Mouse (Mus musculus) midbrain, embryonic 13.5 days (tissue): ENCODE results near the gene Gpr160. TPM values are rescaled to one million over a fixed set of nuclear protein-coding genes. Genes with fewer than 3 reads are reported as not detected.

Experiments used
- ATAC-seq: fragments of 200-750 bp; cut with Nextera tagmentation; 2 replicates; pipeline ENCODE4 v1.8.0; 2017; ENCODE audit warnings: mild to moderate bottlenecking, moderate TSS enrichment, moderate library complexity
- H3K27ac ChIP-seq: fragments of 300-500 bp; sonication (generic); 2 replicates; pipeline ENCODE4 v1.5.1; 2015; ENCODE audit warnings: inconsistent platforms, mild to moderate bottlenecking, moderate library complexity
- H3K27me3 ChIP-seq: fragments of 300-500 bp; sonication (generic); 2 replicates; pipeline ENCODE4 v1.6.1; 2015; ENCODE audit warnings: mild to moderate bottlenecking, inconsistent platforms
- H3K36me3 ChIP-seq: fragments of 300-500 bp; sonication (generic); 2 replicates; pipeline ENCODE4 v1.6.1; 2015; ENCODE audit warnings: mild to moderate bottlenecking, inconsistent platforms
- H3K4me1 ChIP-seq: fragments of 300-500 bp; sonication (generic); replicated peaks from 2 replicates; pipeline ENCODE4 v1.6.1; 2015; ENCODE audit warnings: inconsistent platforms
- H3K4me2 ChIP-seq: fragments of 300-500 bp; sonication (generic); replicated peaks from 2 replicates; pipeline ENCODE4 v1.6.1; 2015; ENCODE audit warnings: moderate library complexity, mild to moderate bottlenecking, inconsistent platforms
- H3K4me3 ChIP-seq: fragments of 300-500 bp; sonication (generic); replicated peaks from 2 replicates; pipeline ENCODE4 v1.5.1; 2015; ENCODE audit warnings: mild to moderate bottlenecking, inconsistent platforms
- H3K9ac ChIP-seq: fragments of 300-500 bp; sonication (generic); replicated peaks from 2 replicates; pipeline ENCODE4 v1.6.1; 2015; ENCODE audit warnings: mild to moderate bottlenecking, inconsistent platforms
- H3K9me3 ChIP-seq: fragments of 300-500 bp; sonication (generic); 2 replicates; pipeline ENCODE4 v1.6.1; 2016; ENCODE audit warnings: mild to moderate bottlenecking, inconsistent platforms
- WGBS: fragments of 180-500 bp; shearing (Covaris S2); methylation state at CpG from one replicate; pipeline ENCODE4 v1.1.7; 2015; 5-methylcytosine and 5-hydroxymethylcytosine counted together
- polyA plus RNA-seq: library from polyadenylated mRNA; unstranded; fragments of >200 nt; fragmentation: Nextera tagmentation; extraction: Ambion mirVana; gene quantifications from 2 replicates; pipeline ENCODE4 v1.2.1, GENCODE M21; 2015

Gene Gpr160
- polyA plus RNA-seq, 1 experiment from 2014 or later, result 0.90 TPM

DNA sequence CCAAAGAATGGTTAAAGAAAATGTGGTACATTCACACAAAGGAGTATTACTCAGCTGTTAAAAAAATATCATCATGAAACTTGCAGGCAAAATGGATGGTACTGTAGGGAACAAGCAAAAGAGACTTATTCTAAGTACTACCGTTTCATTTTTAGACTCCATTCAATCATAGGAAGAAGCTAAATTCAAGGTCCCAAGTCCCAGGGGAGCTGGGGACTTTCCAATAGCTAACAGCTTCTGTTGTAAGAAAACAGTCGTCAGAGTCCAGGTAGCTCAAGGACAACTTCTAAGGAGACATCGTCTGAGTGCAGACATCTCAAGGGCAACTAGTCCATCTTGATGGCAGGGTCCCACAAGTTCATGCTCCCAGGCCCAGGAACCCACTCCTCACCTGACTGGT lies 71.9 kb downstream of the Gpr160 start:
- Histone ChIP-seq H3K27ac (no peak overlapping the region), H3K4me3 (no peak overlapping the region), H3K4me1 (no peaks in the 10 kb centered on the region), H3K36me3 (peaks cover 38% of the 10 kb centered on the region), H3K4me2 (no peak overlapping the region), H3K9me3 (no peaks in the 10 kb centered on the region), H3K9ac (no peak overlapping the region), H3K27me3 (no peaks in the 10 kb centered on the region)
- ATAC-seq, result no peak
- 96% methylated on average over 3 of the region's 3 CpGs for WGBS

DNA sequence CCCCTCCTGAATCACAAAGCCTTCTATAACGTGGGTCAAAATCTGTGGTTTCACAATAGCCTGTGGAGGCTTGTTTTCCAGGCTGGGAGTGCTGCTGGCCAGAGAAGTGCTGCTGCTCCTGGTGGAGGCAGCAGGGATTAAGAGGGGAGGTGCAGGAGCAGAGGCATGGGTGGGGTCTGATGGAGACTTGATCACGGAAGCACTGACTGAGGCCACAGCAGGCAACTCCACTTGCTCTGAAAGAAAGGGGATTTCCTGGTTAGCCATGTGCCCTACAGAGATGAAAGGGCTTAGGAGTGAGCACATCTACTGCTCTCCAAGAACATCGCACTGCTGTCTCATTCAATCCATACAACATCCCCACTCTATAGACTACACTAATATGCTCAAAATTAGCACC lies 74.1 kb downstream of the Gpr160 start:
- peaks cover 37% of the 10 kb centered on the region for H3K36me3 ChIP-seq
- ATAC-seq, result no peak
- H3K4me3 ChIP-seq, result no peak overlapping the region
- no peaks in the 10 kb centered on the region for H3K4me1 ChIP-seq
- no peak overlapping the region for H3K9ac ChIP-seq
- H3K4me2 ChIP-seq, result no peak overlapping the region
- WGBS, result 32% methylated on average over 3 of the region's 3 CpGs
- no peaks in the 10 kb centered on the region for H3K9me3 ChIP-seq
- no peaks in the 10 kb centered on the region for H3K27me3 ChIP-seq
- H3K27ac ChIP-seq, result no peak overlapping the region

DNA sequence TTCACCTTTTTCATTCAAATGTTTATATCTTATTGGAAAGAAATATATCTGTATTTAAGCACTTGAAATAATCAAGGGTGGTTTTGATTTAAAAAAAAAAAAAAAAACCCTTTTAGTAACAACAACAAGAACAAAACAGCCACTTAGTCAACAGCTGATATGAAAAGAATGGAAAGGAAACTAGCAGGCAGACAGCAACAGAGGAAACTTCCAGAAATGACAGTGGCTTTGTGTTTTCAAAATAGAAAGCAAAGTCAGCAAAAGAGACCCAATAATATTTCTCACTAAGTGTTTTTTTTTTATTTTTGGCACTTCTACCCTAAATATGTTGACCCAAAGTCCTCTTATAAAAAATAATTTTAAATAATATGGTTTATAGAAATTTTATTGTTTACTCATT lies 78.6 kb downstream of the Gpr160 start:
- no peak for ATAC-seq

More for the DNA sequence above, 78.6 kb downstream of the Gpr160 start:
- peaks cover 38% of the 10 kb centered on the region for H3K36me3 ChIP-seq
- H3K9ac ChIP-seq, result no peak overlapping the region
- H3K4me3 ChIP-seq, result no peak overlapping the region
- H3K27me3 ChIP-seq, result no peaks in the 10 kb centered on the region
- no peak overlapping the region for H3K4me2 ChIP-seq
- no peak overlapping the region for H3K27ac ChIP-seq
- H3K4me1 ChIP-seq, result no peaks in the 10 kb centered on the region
- H3K9me3 ChIP-seq, result no peaks in the 10 kb centered on the region

Other genes starting within 250 kb of the Gpr160 start
- gene Lrriq4, start 211.4 kb upstream of the Gpr160 start, polyA plus RNA-seq, result not detected in 2 replicates
- 0.93 and 1.2 TPM in 2 replicates for gene Lrrc34, start 208.1 kb upstream of the Gpr160 start, polyA plus RNA-seq
- gene Lrrc31, start 156.1 kb upstream of the Gpr160 start, polyA plus RNA-seq, result 0.11 TPM in 1 of 2 replicates, not detected in the other
- not detected in 2 replicates for gene Samd7, start 109.7 kb upstream of the Gpr160 start, polyA plus RNA-seq
- gene Sec62, start 63.1 kb upstream of the Gpr160 start, polyA plus RNA-seq, result 92.7 and 101 TPM in 2 replicates
- 7.0 and 7.6 TPM in 2 replicates for gene Phc3, start 113.5 kb downstream of the Gpr160 start, polyA plus RNA-seq
- 21.8 and 23.6 TPM in 2 replicates for gene Prkci, start 139.8 kb downstream of the Gpr160 start, polyA plus RNA-seq
- 36.8 and 41.1 TPM in 2 replicates for gene Skil, start 239.1 kb downstream of the Gpr160 start, polyA plus RNA-seq